In the genomic region with DNA sequence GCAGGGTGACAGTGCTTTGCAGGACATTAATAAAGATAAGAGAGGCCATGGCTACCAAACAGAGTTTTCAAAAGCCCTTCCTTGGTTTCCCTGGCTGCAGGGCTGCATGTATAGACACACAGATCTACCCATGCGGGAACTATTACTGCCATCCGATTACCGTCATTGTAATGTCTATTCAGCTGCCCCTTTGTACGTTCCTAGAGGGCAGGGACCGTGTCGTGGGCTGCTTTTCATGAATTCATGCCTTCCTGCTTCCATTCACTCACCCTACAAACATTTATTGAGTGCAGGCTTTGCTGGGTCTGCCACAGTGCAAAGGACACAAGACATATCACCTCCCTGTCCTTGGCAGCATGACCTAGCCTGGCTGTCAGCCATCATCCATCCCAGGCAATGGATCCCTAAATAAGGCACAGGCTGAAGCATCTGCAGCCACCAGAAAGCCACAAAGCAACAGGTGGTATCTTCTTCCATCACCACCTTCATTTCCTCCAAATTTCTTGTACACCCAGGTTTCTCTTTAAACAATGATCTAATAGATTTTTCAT, we compare ENCODE assay signal across 13 mouse cellular contexts.
A peak's percentile ranks its signal among the peaks of the same experiment; 100 is the strongest.
DNase-seq lines count a peak whose midpoint lies in the region; ATAC-seq lines count a peak whose summit lies in the region.
"Had no signal": no experiment of that assay in that cellular context is flagged by ENCODE, and none has a peak within 500 bp of the region (broad histone marks: within the 10 kb centered on the region; RNA-seq: fewer than 3 reads in every experiment).

No protein-coding gene starts in this region.

- no peak overlapping the region for H3K4me2 ChIP-seq in hindbrain, embryonic 14.5 days (replicated peaks)

- H3K27ac ChIP-seq in hindbrain, embryonic 14.5 days, result no peak overlapping the region
- H3K27ac ChIP-seq: liver, embryonic 14.5 days had no signal

- peak; percentile 10 for DNase-seq in adrenal gland, adult 8-10 months
- no peak for DNase-seq in adrenal gland, postnatal 4 days (ENCODE audit: low spot score in 2 of 2)
- DNase-seq in left cerebral cortex, postnatal 4 days, result peak; percentile 26
- DNase-seq in left cerebral cortex, postnatal 14 days (ENCODE audit: low spot score in 2 of 2), result no peak
- DNase-seq in Muller cell, postnatal 12 days (ENCODE audit: inconsistent ontology term), result peak; percentile 15
- no peak for DNase-seq in hindbrain, embryonic 14.5 days (ENCODE audit: low spot score)
- DNase-seq in kidney, adult 9 months, result no peak
- DNase-seq in kidney, adult 8-10 months, result no peak
- DNase-seq: kidney, adult 11 months; kidney, postnatal 36 days; right cerebral cortex, adult 18-20 months; thymus, postnatal 4 days had no signal

- 11% methylated on average over 6 of the region's 6 CpGs for WGBS in hindbrain, embryonic 14.5 days

- no peaks in the 10 kb centered on the region for H3K9me3 ChIP-seq in hindbrain, embryonic 14.5 days (ENCODE audit: control insufficient read depth, low read length)

- intact Hi-C loops in left cerebral cortex, postnatal 4 days (cut with DNase I), result no loop called here
- intact Hi-C loops in left cerebral cortex, postnatal 14 days (cut with DNase I), result no loop called here

- ATAC-seq in hindbrain, embryonic 14.5 days (ENCODE audit: low FRiP score), result peak; percentile 11; the same call in 1 of the 2 replicates

- no peak overlapping the region for H3K9ac ChIP-seq in hindbrain, embryonic 14.5 days
- H3K9ac ChIP-seq: liver, embryonic 14.5 days had no signal

- H3K4me1 ChIP-seq in hindbrain, embryonic 14.5 days (replicated peaks; ENCODE audit: control insufficient read depth, insufficient read depth, low read length), result no peaks in the 10 kb centered on the region

- no peaks in the 10 kb centered on the region for H3K36me3 ChIP-seq in hindbrain, embryonic 14.5 days (replicated peaks; ENCODE audit: control insufficient read depth, insufficient read depth)

- no peak overlapping the region for H3K4me3 ChIP-seq in hindbrain, embryonic 14.5 days (replicated peaks; ENCODE audit: low read length)

- H3K27me3 ChIP-seq in hindbrain, embryonic 14.5 days (ENCODE audit: control insufficient read depth, insufficient read depth, low read length), result peaks cover 14% of the 10 kb centered on the region

Comparison
In these comparisons a context has a peak if more than half of its experiments do, and no peak if none do; other contexts are left out.
1. DNase-seq: peak in adrenal gland, adult 8-10 months (single experiment), left cerebral cortex, postnatal 4 days (single experiment) and Muller cell, postnatal 12 days (single experiment); none in adrenal gland, postnatal 4 days (0 of 2), left cerebral cortex, postnatal 14 days (0 of 2), hindbrain, embryonic 14.5 days (single experiment), kidney, adult 9 months (single experiment) and kidney, adult 8-10 months (0 of 2).